Mouse (Mus musculus) spleen, postnatal 14 days (tissue): Measurements from ENCODE around the gene Zhx3.
A peak's percentile ranks its signal among the peaks of the same experiment; 100 is the strongest.

Source experiments
- DNase-seq, 2 experiments: peaks; one replicate each; pipeline ENCODE4 v3.0.0; 2021 to 2022; ENCODE audit warnings: low spot score in 2 of 2

Gene Zhx3

GRCm38 (mm10) chr2:160729851-160730796 is 142.7 kb downstream of the Zhx3 start:
- DNase-seq, result no peak

- DNase-seq, result no peak
These were observed 143.4 kb downstream of the Zhx3 start for GRCm38 (mm10) chr2:160729436-160729835.

- no peak for DNase-seq
These were observed 143.8 kb downstream of the Zhx3 start for GRCm38 (mm10) chr2:160728972-160729371.

- DNase-seq, result no peak
These were observed 146.6 kb downstream of the Zhx3 start for GRCm38 (mm10) chr2:160725877-160726864.

GRCm38 (mm10) chr2:160724536-160724935 is 148.3 kb downstream of the Zhx3 start:
- no peak for DNase-seq

- DNase-seq, result no peak
These were observed 149.0 kb downstream of the Zhx3 start for GRCm38 (mm10) chr2:160723613-160724375.

GRCm38 (mm10) chr2:160722714-160723113 is 150.1 kb downstream of the Zhx3 start:
- no peak for DNase-seq

GRCm38 (mm10) chr2:160718811-160719210 is 154.0 kb downstream of the Zhx3 start:
- no peak for DNase-seq

- peak in 1 of 2 experiments; percentile 42 for DNase-seq
These were observed 155.5 kb downstream of the Zhx3 start for GRCm38 (mm10) chr2:160717269-160717668.

GRCm38 (mm10) chr2:160715463-160716030 is 157.3 kb downstream of the Zhx3 start:
- no peak for DNase-seq

- no peak for DNase-seq
These were observed 165.1 kb downstream of the Zhx3 start for GRCm38 (mm10) chr2:160707673-160708072.

- DNase-seq, result no peak
These were observed 170.0 kb downstream of the Zhx3 start for GRCm38 (mm10) chr2:160702824-160703223.

GRCm38 (mm10) chr2:160701603-160702002 is 171.2 kb downstream of the Zhx3 start:
- DNase-seq, result no peak

- no peak for DNase-seq
These were observed 172.5 kb downstream of the Zhx3 start for GRCm38 (mm10) chr2:160700271-160700670.
